Mouse (Mus musculus) E14TG2a.4 (cell line): ENCODE results near the gene Nkx6-1.

Experiments
- H3K27me3 ChIP-seq: 2 replicates; pipeline ENCODE4 v1.6.1; 2014; ENCODE audit warnings: low read length, control low read depth; ENCODE audit not compliant: insufficient read depth
- H3K36me3 ChIP-seq: 2 replicates; pipeline ENCODE4 v1.6.1; 2014; ENCODE audit warnings: low read length, control low read depth; ENCODE audit not compliant: insufficient read depth
- H3K4me1 ChIP-seq: replicated peaks from 2 replicates; pipeline ENCODE4 v1.6.1; 2014; ENCODE audit warnings: low read depth, low read length, control low read depth
- H3K4me3 ChIP-seq: replicated peaks from 2 replicates; pipeline ENCODE4 v1.5.1; 2014; ENCODE audit warnings: mild to moderate bottlenecking, low read length
- H3K9me3 ChIP-seq: 2 replicates; pipeline ENCODE4 v1.6.1; 2014; ENCODE audit warnings: low read length, control low read depth
- CTCF ChIP-seq: conservative IDR thresholded peaks from 2 replicates; pipeline ENCODE4 v1.5.1; 2014; ENCODE audit warnings: low read length
- NANOG ChIP-seq: IDR thresholded peaks from 2 replicates; pipeline ENCODE4 v1.6.1; 2014; ENCODE audit warnings: borderline replicate concordance, low read length, mixed read lengths
- POU5F1 ChIP-seq: IDR thresholded peaks from 2 replicates; pipeline ENCODE4 v1.6.1; 2014; ENCODE audit warnings: low read length, borderline replicate concordance

Gene Nkx6-1

GRCm38 (mm10) chr5:101669381-101669780 lies 4.6 kb upstream of the Nkx6-1 start:
- H3K36me3 ChIP-seq, result no peaks in the 10 kb centered on the region
- peaks cover 19% of the 10 kb centered on the region for H3K4me1 ChIP-seq
- H3K9me3 ChIP-seq, result no peaks in the 10 kb centered on the region
- no peak overlapping the region for H3K4me3 ChIP-seq
- H3K27me3 ChIP-seq, result peaks cover 62% of the 10 kb centered on the region
- TF ChIP-seq POU5F1 (no peak), CTCF (peak; percentile 33)

DNA sequence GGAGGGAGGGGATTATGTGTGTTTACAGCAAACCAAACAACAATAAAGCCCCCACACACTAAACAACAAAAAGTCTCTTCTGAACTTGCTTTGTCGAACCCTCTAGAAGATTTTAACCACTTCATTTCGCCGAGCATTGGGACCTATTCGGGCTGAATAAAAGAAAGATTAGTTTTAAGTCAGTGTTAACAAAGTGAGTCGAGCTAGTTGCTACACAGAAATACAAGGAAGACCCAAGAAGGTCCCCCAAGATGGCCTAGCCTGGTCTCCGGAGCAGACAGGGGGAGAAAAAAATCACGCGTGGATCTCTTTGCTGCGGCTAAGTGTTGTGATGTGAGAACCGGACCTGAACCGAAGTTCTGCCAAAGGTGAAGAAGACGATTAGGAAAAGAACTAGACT lies 3.7 kb upstream of the Nkx6-1 start:
- no peak overlapping the region for H3K4me3 ChIP-seq
- H3K4me1 ChIP-seq, result peaks cover 19% of the 10 kb centered on the region
- no peaks in the 10 kb centered on the region for H3K36me3 ChIP-seq
- no peaks in the 10 kb centered on the region for H3K9me3 ChIP-seq
- no peak for TF ChIP-seq CTCF
- no peak for TF ChIP-seq NANOG
- no peak for TF ChIP-seq POU5F1
- H3K27me3 ChIP-seq, result peaks cover 71% of the 10 kb centered on the region

DNA sequence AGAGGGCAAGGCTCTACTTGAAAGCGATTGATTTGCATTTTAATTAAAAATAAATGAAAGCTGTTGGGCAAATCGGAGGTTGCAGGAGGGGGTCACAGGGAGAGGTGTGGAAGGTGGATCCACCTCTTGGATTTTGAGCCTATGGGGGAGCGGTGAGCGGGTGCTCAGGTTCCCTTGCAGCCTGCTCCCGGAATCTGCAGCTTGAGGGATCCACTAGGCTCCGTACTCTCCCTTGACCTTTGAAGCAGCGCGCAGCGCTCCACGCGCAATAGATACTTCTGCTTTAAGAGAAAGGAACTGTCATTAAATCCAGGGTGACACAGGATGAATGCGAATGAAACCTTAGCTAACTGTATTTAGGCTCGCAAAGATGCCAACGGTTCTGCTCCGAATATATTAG lies 3.2 kb upstream of the Nkx6-1 start:
- Histone ChIP-seq H3K36me3 (no peaks in the 10 kb centered on the region), H3K4me3 (0 out of 2 replicates have a peak overlapping the region, but pooled peaks have one; percentile 3), H3K4me1 (peaks cover 22% of the 10 kb centered on the region), H3K27me3 (peaks cover 76% of the 10 kb centered on the region), H3K9me3 (no peaks in the 10 kb centered on the region)
- no peak for TF ChIP-seq POU5F1
- TF ChIP-seq NANOG, result no peak
- TF ChIP-seq CTCF, result no peak

- H3K4me1 ChIP-seq, result peaks cover 28% of the 10 kb centered on the region
- 0 out of 2 replicates have a peak overlapping the region, but pooled peaks have one; percentile 3 for H3K4me3 ChIP-seq
- H3K9me3 ChIP-seq, result no peaks in the 10 kb centered on the region
- TF ChIP-seq POU5F1 (no peak), CTCF (no peak), NANOG (no peak)
- no peaks in the 10 kb centered on the region for H3K36me3 ChIP-seq
- H3K27me3 ChIP-seq, result peaks cover 82% of the 10 kb centered on the region
Observed at GRCm38 (mm10) chr5:101667263-101667990, 2.6 kb upstream of the Nkx6-1 start.

DNA sequence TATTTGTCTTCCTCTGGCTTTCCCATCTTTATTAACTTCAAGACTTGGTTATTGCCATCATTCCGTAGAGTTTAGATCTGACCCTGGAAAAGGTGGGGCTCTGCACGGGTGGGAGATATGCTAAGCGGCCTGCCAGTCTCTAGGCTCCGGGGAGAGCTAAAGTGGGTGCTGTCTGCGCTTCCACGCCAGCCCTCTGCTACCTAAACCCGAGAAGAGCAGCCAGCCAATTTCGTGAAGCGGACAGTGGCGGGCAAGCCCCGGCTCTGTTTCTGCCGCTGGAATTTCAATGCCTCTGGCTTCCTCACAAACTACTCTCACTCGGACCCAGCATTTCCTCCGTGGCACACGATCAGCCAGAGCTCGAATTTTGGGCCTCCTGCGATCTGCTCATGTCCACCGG lies 1.9 kb upstream of the Nkx6-1 start:
- no peak overlapping the region for H3K4me3 ChIP-seq
- no peaks in the 10 kb centered on the region for H3K36me3 ChIP-seq
- peaks cover 89% of the 10 kb centered on the region for H3K27me3 ChIP-seq
- peaks cover 34% of the 10 kb centered on the region for H3K4me1 ChIP-seq
- TF ChIP-seq POU5F1, result no peak
- TF ChIP-seq CTCF, result no peak
- TF ChIP-seq NANOG, result no peak
- no peaks in the 10 kb centered on the region for H3K9me3 ChIP-seq

GRCm38 (mm10) chr5:101666091-101666490 lies 1.3 kb upstream of the Nkx6-1 start:
- Histone ChIP-seq H3K27me3 (peaks cover 93% of the 10 kb centered on the region), H3K9me3 (no peaks in the 10 kb centered on the region), H3K36me3 (no peaks in the 10 kb centered on the region), H3K4me3 (no peak overlapping the region), H3K4me1 (peaks cover 37% of the 10 kb centered on the region)
- TF ChIP-seq CTCF (no peak), NANOG (no peak), POU5F1 (no peak)

- no peaks in the 10 kb centered on the region for H3K36me3 ChIP-seq
- no peaks in the 10 kb centered on the region for H3K9me3 ChIP-seq
- peaks cover 39% of the 10 kb centered on the region for H3K4me1 ChIP-seq
- H3K27me3 ChIP-seq, result peaks cover 95% of the 10 kb centered on the region
- H3K4me3 ChIP-seq, result peak overlapping the region; percentile 77
- TF ChIP-seq NANOG (no peak), CTCF (no peak), POU5F1 (no peak)
Observed at GRCm38 (mm10) chr5:101664423-101664921, 324 bp downstream of the Nkx6-1 start.

DNA sequence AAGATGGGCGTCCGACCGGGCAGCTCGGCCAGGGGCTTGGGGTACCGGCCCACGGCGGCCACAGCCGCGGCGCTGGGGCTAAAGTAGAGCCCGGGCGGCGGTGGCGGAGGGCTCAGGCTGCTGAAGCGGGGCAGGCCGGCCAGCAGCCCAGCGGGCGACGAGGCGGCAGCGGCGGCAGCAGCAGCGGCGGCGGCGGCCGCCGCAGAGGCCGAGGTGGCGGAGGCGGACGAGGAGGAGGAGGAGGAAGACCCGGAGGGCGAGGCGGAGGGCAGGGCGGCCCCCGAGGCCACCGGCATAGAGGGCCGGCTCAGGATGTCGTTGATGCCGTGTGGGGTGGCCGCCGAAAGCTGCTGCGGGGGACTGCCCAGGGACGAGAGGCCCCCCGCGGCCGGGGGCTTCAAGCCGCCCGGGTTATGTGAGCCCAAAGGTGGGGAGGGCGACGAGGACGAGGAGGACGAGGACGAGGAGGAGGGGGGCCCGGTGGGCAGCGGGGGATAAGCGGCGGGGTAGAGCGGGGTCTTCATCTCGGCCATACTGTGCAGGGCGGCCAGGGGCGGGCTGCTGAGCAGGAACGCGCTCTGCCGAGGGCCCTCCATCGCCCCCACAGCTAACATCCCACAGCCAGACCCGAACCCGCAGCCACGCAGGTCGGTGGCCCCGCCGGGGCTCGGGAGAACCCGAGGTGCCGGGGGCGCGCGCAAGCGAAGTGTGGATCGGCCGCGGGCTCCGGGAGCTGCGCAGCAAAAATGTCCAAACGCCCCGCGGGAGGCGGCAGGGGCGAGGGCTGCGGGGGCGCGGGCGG lies 974 bp downstream of the Nkx6-1 start:
- no peaks in the 10 kb centered on the region for H3K9me3 ChIP-seq
- H3K36me3 ChIP-seq, result no peaks in the 10 kb centered on the region
- H3K4me3 ChIP-seq, result peak overlapping the region; percentile 77
- H3K27me3 ChIP-seq, result peaks cover 97% of the 10 kb centered on the region
- peaks cover 40% of the 10 kb centered on the region for H3K4me1 ChIP-seq
- TF ChIP-seq NANOG (no peak), CTCF (no peak), POU5F1 (no peak)
